Mouse (Mus musculus) heart, embryonic 10.5 days (tissue): ENCODE measurements around the gene Idua. TPM values are rescaled to one million over a fixed set of nuclear protein-coding genes. Genes with fewer than 3 reads are reported as not detected.

Experiments
- DNase-seq: peaks from one replicate; pipeline ENCODE4 v3.0.0-alpha.2; 2017; ENCODE audit warnings: low spot score
- H3K27ac ChIP-seq: fragments of 300-500 bp; sonication (generic); 2 replicates; pipeline ENCODE4 v1.5.1; 2016; ENCODE audit warnings: mild to moderate bottlenecking
- H3K27me3 ChIP-seq: fragments of 300-500 bp; sonication (generic); 2 replicates; pipeline ENCODE4 v1.6.1; 2016; ENCODE audit warnings: mild to moderate bottlenecking; ENCODE audit not compliant: poor library complexity, insufficient read depth, severe bottlenecking
- H3K36me3 ChIP-seq: fragments of 300-500 bp; sonication (generic); 2 replicates; pipeline ENCODE4 v1.6.1; 2016; ENCODE audit warnings: mild to moderate bottlenecking, moderate library complexity
- H3K4me1 ChIP-seq: fragments of 300-500 bp; sonication (generic); 2 replicates; pipeline ENCODE4 v1.6.1; 2016; ENCODE audit warnings: mild to moderate bottlenecking
- H3K4me3 ChIP-seq: fragments of 300-500 bp; sonication (generic); 2 replicates; pipeline ENCODE4 v1.5.1; 2016; ENCODE audit warnings: mild to moderate bottlenecking, moderate library complexity
- H3K9me3 ChIP-seq: fragments of 300-500 bp; sonication (generic); 2 replicates; pipeline ENCODE4 v1.6.1; 2016; ENCODE audit warnings: mild to moderate bottlenecking, moderate library complexity
- WGBS: fragments of 180-500 bp; shearing (Covaris S2); methylation state at CpG from one replicate; pipeline ENCODE4 v1.1.7; 2016; 5-methylcytosine and 5-hydroxymethylcytosine counted together
- polyA plus RNA-seq: library from polyadenylated mRNA; unstranded; fragments of >200 nt; fragmentation: Nextera tagmentation; extraction: Ambion mirVana; gene quantifications from 2 replicates; pipeline ENCODE4 v1.2.1, GENCODE M21; 2016

Idua gene
- polyA plus RNA-seq, 1 experiment from 2014 or later, result 15.1 TPM

- Histone ChIP-seq H3K27me3 (no peaks in the 10 kb centered on the region), H3K4me1 (peaks cover 3% of the 10 kb centered on the region; the same call in 1 of the 2 replicates), H3K27ac (no peak overlapping the region), H3K4me3 (no peak overlapping the region), H3K9me3 (no peaks in the 10 kb centered on the region), H3K36me3 (peaks cover 69% of the 10 kb centered on the region)
- no peak for DNase-seq
- WGBS, result 93% methylated on average over 3 of the region's 3 CpGs
Observed at GRCm38 (mm10) chr5:108646343-108646660, 13.8 kb upstream of the Idua start.

- H3K36me3 ChIP-seq, result peaks cover 73% of the 10 kb centered on the region
- peak; percentile 48 for DNase-seq
- no peaks in the 10 kb centered on the region for H3K27me3 ChIP-seq
- no peaks in the 10 kb centered on the region for H3K9me3 ChIP-seq
- peaks cover 3% of the 10 kb centered on the region; the same call in 1 of the 2 replicates for H3K4me1 ChIP-seq
- 89% methylated on average over 2 of the region's 2 CpGs for WGBS
- H3K4me3 ChIP-seq, result no peak overlapping the region
- H3K27ac ChIP-seq, result no peak overlapping the region
Observed at GRCm38 (mm10) chr5:108647311-108647710, 12.8 kb upstream of the Idua start.

- peaks cover 3% of the 10 kb centered on the region; the same call in 1 of the 2 replicates for H3K4me1 ChIP-seq
- H3K27me3 ChIP-seq, result no peaks in the 10 kb centered on the region
- WGBS, result 81% methylated on average over 2 of the region's 2 CpGs
- no peak overlapping the region for H3K4me3 ChIP-seq
- H3K36me3 ChIP-seq, result peaks cover 79% of the 10 kb centered on the region
- DNase-seq, result peak; percentile 54
- H3K9me3 ChIP-seq, result no peaks in the 10 kb centered on the region
- H3K27ac ChIP-seq, result no peak overlapping the region
Observed at GRCm38 (mm10) chr5:108647820-108648465, 12.2 kb upstream of the Idua start.

GRCm38 (mm10) chr5:108648937-108649576 is 11.1 kb upstream of the Idua start:
- Histone ChIP-seq H3K9me3 (no peaks in the 10 kb centered on the region), H3K27me3 (no peaks in the 10 kb centered on the region), H3K4me3 (no peak overlapping the region), H3K36me3 (peaks cover 87% of the 10 kb centered on the region), H3K4me1 (0 out of 2 replicates have a peak, but pooled peaks cover under 1% of the 10 kb centered on the region), H3K27ac (no peak overlapping the region)
- DNase-seq, result peak; percentile 31
- WGBS, result 90% methylated on average over 11 of the region's 11 CpGs

GRCm38 (mm10) chr5:108650341-108650740 is 9.8 kb upstream of the Idua start:
- Histone ChIP-seq H3K27ac (no peak overlapping the region), H3K4me1 (no peaks in the 10 kb centered on the region), H3K4me3 (no peak overlapping the region), H3K9me3 (no peaks in the 10 kb centered on the region), H3K36me3 (peaks cover 88% of the 10 kb centered on the region), H3K27me3 (no peaks in the 10 kb centered on the region)
- peak; percentile 58 for DNase-seq
- WGBS, result 89% methylated on average over 7 of the region's 7 CpGs

GRCm38 (mm10) chr5:108651136-108651720 is 8.9 kb upstream of the Idua start:
- Histone ChIP-seq H3K4me3 (no peak overlapping the region), H3K4me1 (no peaks in the 10 kb centered on the region), H3K27me3 (no peaks in the 10 kb centered on the region), H3K9me3 (no peaks in the 10 kb centered on the region), H3K36me3 (peaks cover 88% of the 10 kb centered on the region), H3K27ac (no peak overlapping the region)
- 75% methylated on average over 5 of the region's 5 CpGs for WGBS
- peak; percentile 69 for DNase-seq

GRCm38 (mm10) chr5:108651823-108652222 is 8.3 kb upstream of the Idua start:
- Histone ChIP-seq H3K4me1 (no peaks in the 10 kb centered on the region), H3K4me3 (no peak overlapping the region), H3K27me3 (no peaks in the 10 kb centered on the region), H3K36me3 (peaks cover 88% of the 10 kb centered on the region), H3K9me3 (no peaks in the 10 kb centered on the region), H3K27ac (no peak overlapping the region)
- 53% methylated on average over 1 of the region's 1 CpGs for WGBS
- DNase-seq, result peak; percentile 70

- Histone ChIP-seq H3K4me1 (no peaks in the 10 kb centered on the region), H3K27ac (no peak overlapping the region), H3K4me3 (no peak overlapping the region), H3K27me3 (no peaks in the 10 kb centered on the region), H3K9me3 (no peaks in the 10 kb centered on the region), H3K36me3 (peaks cover 85% of the 10 kb centered on the region)
- WGBS, result 88% methylated on average over 6 of the region's 6 CpGs
- DNase-seq, result peak; percentile 71
Observed at GRCm38 (mm10) chr5:108653341-108653740, 6.8 kb upstream of the Idua start.

GRCm38 (mm10) chr5:108654444-108654990 is 5.6 kb upstream of the Idua start:
- Histone ChIP-seq H3K36me3 (peaks cover 73% of the 10 kb centered on the region), H3K4me3 (no peak overlapping the region), H3K27me3 (no peaks in the 10 kb centered on the region), H3K9me3 (no peaks in the 10 kb centered on the region), H3K4me1 (peaks cover 2% of the 10 kb centered on the region), H3K27ac (no peak overlapping the region)
- 90% methylated on average over 10 of the region's 10 CpGs for WGBS
- DNase-seq, result peak; percentile 68

- DNase-seq, result peak; percentile 36
- H3K36me3 ChIP-seq, result peaks cover 65% of the 10 kb centered on the region
- H3K4me3 ChIP-seq, result no peak overlapping the region
- peaks cover 8% of the 10 kb centered on the region for H3K4me1 ChIP-seq
- WGBS, result 93% methylated on average over 9 of the region's 9 CpGs
- no peaks in the 10 kb centered on the region for H3K27me3 ChIP-seq
- no peaks in the 10 kb centered on the region for H3K9me3 ChIP-seq
- H3K27ac ChIP-seq, result no peak overlapping the region
Observed at GRCm38 (mm10) chr5:108655381-108655780, 4.8 kb upstream of the Idua start.

- Histone ChIP-seq H3K36me3 (peaks cover 62% of the 10 kb centered on the region), H3K27me3 (no peaks in the 10 kb centered on the region), H3K9me3 (no peaks in the 10 kb centered on the region), H3K27ac (no peak overlapping the region), H3K4me1 (peaks cover 8% of the 10 kb centered on the region), H3K4me3 (no peak overlapping the region)
- peak; percentile 66 for DNase-seq
- 89% methylated on average over 15 of the region's 15 CpGs for WGBS
Observed at GRCm38 (mm10) chr5:108655891-108656650, 4.1 kb upstream of the Idua start.

GRCm38 (mm10) chr5:108657406-108657805 is 2.7 kb upstream of the Idua start:
- Histone ChIP-seq H3K9me3 (no peaks in the 10 kb centered on the region), H3K4me1 (peaks cover 8% of the 10 kb centered on the region), H3K27ac (no peak overlapping the region), H3K36me3 (peaks cover 55% of the 10 kb centered on the region), H3K4me3 (no peak overlapping the region), H3K27me3 (no peaks in the 10 kb centered on the region)
- DNase-seq, result peak; percentile 52
- WGBS, result 79% methylated on average over 5 of the region's 5 CpGs
